Mouse (Mus musculus) CH12.LX (cell line): ENCODE data around the gene Cybrd1. TPM values are rescaled to one million over a fixed set of nuclear protein-coding genes. Genes with fewer than 3 reads are reported as not detected.

ENCODE experiments used
- DNase-seq: peaks from one replicate; pipeline ENCODE4 v3.0.0-alpha.2; 2013; ENCODE audit errors: extremely low read depth
- H3K27ac ChIP-seq: 2 replicates; pipeline ENCODE4 v1.5.1; 2012; ENCODE audit warnings: low read depth, mild to moderate bottlenecking, control low read depth, moderate library complexity; ENCODE audit not compliant: insufficient read depth
- H3K27me3 ChIP-seq: replicated peaks from 2 replicates; pipeline ENCODE3; 2012; ENCODE audit warnings: inconsistent platforms
- H3K36me3 ChIP-seq, 2 experiments: replicated peaks in 1 of 2; 2 replicates each; pipeline versions ENCODE3 to v1.6.1; 2012; ENCODE audit warnings: inconsistent platforms in 1 of 2, low read length in 1 of 2, mild to moderate bottlenecking in 1 of 2, mixed read lengths in 1 of 2, moderate library complexity in 1 of 2; ENCODE audit not compliant: control insufficient read depth in 1 of 2, insufficient read depth in 1 of 2
- H3K4me1 ChIP-seq, 2 experiments: 2 replicates each; pipeline ENCODE4 v1.6.1; 2012; ENCODE audit warnings: inconsistent platforms in 1 of 2, moderate library complexity in 1 of 2; ENCODE audit not compliant: insufficient read depth in 2 of 2, control insufficient read depth in 1 of 2
- H3K4me2 ChIP-seq: 2 replicates; pipeline ENCODE4 v1.6.1; 2012; ENCODE audit warnings: low read depth, mild to moderate bottlenecking, control low read depth; ENCODE audit not compliant: poor library complexity, insufficient read depth, severe bottlenecking
- H3K4me3 ChIP-seq, 3 experiments: fragments of 150-350 bp in 1 of 3; sonication (generic) in 1 of 3; replicated peaks in 1 of 3; 2 replicates each; pipeline versions ENCODE3 to v1.5.1; 2011 to 2012; ENCODE audit warnings: low read depth in 2 of 3, low read length in 2 of 3, mild to moderate bottlenecking in 2 of 3, moderate library complexity in 2 of 3, control low read depth in 1 of 3, improper control_type of control experiment in 1 of 3, inconsistent platforms in 1 of 3, mixed read lengths in 1 of 3; ENCODE audit not compliant: poor library complexity in 1 of 3
- H3K79me2 ChIP-seq: replicated peaks from 2 replicates; pipeline ENCODE4 v1.6.1; 2012; ENCODE audit warnings: mild to moderate bottlenecking, moderate library complexity; ENCODE audit not compliant: control insufficient read depth, poor library complexity, insufficient read depth, severe bottlenecking; ENCODE audit errors: extremely low read depth
- H3K9ac ChIP-seq: 2 replicates; pipeline ENCODE4 v1.6.1; 2012; ENCODE audit warnings: low read depth, mild to moderate bottlenecking, control low read depth, moderate library complexity; ENCODE audit not compliant: insufficient read depth
- H3K9me3 ChIP-seq: replicated peaks from 2 replicates; pipeline ENCODE3; 2012; ENCODE audit warnings: low read length, inconsistent platforms, mixed read lengths
- CHD1 ChIP-seq: IDR thresholded peaks from 2 replicates; pipeline ENCODE4 v1.6.1; 2012; ENCODE audit warnings: low read depth, low read length, improper control_type of control experiment, inconsistent platforms
- CHD2 ChIP-seq: IDR thresholded peaks from 2 replicates; pipeline ENCODE4 v1.6.1; 2011; ENCODE audit warnings: low read length, improper control_type of control experiment
- E2F4 ChIP-seq: IDR thresholded peaks from 2 replicates; pipeline ENCODE4 v1.6.1; 2011; ENCODE audit warnings: low read depth, low read length, improper control_type of control experiment; ENCODE audit not compliant: insufficient replicate concordance
- ELF1 ChIP-seq: IDR thresholded peaks from 2 replicates; pipeline ENCODE4 v1.6.1; 2014; ENCODE audit warnings: low read depth, mild to moderate bottlenecking, inconsistent platforms, low read length, improper control_type of control experiment
- EP300 ChIP-seq: IDR thresholded peaks from 2 replicates; pipeline ENCODE4 v1.6.1; 2011; ENCODE audit warnings: low read length, improper control_type of control experiment
- ETS1 ChIP-seq: conservative IDR thresholded peaks from 2 replicates; pipeline ENCODE4 v1.6.1; 2012; ENCODE audit warnings: low read depth, mild to moderate bottlenecking, inconsistent platforms, low read length, improper control_type of control experiment, moderate library complexity
- IRF4 ChIP-seq: IDR thresholded peaks from 2 replicates; pipeline ENCODE4 v1.6.1; 2014; ENCODE audit warnings: low read depth, mild to moderate bottlenecking, inconsistent platforms, low read length, improper control_type of control experiment
- JUN ChIP-seq: IDR thresholded peaks from 2 replicates; pipeline ENCODE4 v1.6.1; 2011; ENCODE audit warnings: low read depth, mild to moderate bottlenecking, low read length, improper control_type of control experiment, moderate library complexity; ENCODE audit not compliant: insufficient read depth
- JUND ChIP-seq: conservative IDR thresholded peaks from 2 replicates; pipeline ENCODE4 v1.6.1; 2011; ENCODE audit warnings: low read depth, low read length, improper control_type of control experiment
- MAFK ChIP-seq: IDR thresholded peaks from 2 replicates; pipeline ENCODE4 v1.6.1; 2011; ENCODE audit warnings: low read length, improper control_type of control experiment; ENCODE audit not compliant: insufficient replicate concordance
- MAZ ChIP-seq: IDR thresholded peaks from 2 replicates; pipeline ENCODE4 v1.6.1; 2012; ENCODE audit warnings: low read depth, mild to moderate bottlenecking, inconsistent platforms, low read length, improper control_type of control experiment, moderate library complexity
- MXI1 ChIP-seq: IDR thresholded peaks from 2 replicates; pipeline ENCODE4 v1.6.1; 2011; ENCODE audit warnings: mild to moderate bottlenecking, low read depth, low read length, improper control_type of control experiment
- MYC ChIP-seq: IDR thresholded peaks from 2 replicates; pipeline ENCODE4 v1.6.1; 2011; ENCODE audit warnings: low read depth, mild to moderate bottlenecking, improper control_type of control experiment, low read length
- NRF1 ChIP-seq: IDR thresholded peaks from 2 replicates; pipeline ENCODE4 v1.6.1; 2014; ENCODE audit warnings: low read depth, mild to moderate bottlenecking, inconsistent platforms, low read length, improper control_type of control experiment, moderate library complexity
- PAX5 ChIP-seq: IDR thresholded peaks from 2 replicates; pipeline ENCODE4 v1.6.1; 2012; ENCODE audit warnings: low read length, inconsistent platforms, mixed read lengths
- POLR2A ChIP-seq: IDR thresholded peaks from 2 replicates; pipeline ENCODE4 v1.6.1; 2011; ENCODE audit warnings: low read depth, mild to moderate bottlenecking, improper control_type of control experiment, low read length
- RAD21 ChIP-seq: IDR thresholded peaks from 2 replicates; pipeline ENCODE4 v1.6.1; 2011; ENCODE audit warnings: low read depth, mild to moderate bottlenecking, low read length, improper control_type of control experiment, moderate library complexity
- RCOR1 ChIP-seq: conservative IDR thresholded peaks from 2 replicates; pipeline ENCODE4 v1.6.1; 2012; ENCODE audit warnings: low read depth, mild to moderate bottlenecking, inconsistent platforms, low read length, improper control_type of control experiment
- SIN3A ChIP-seq: IDR thresholded peaks from 2 replicates; pipeline ENCODE4 v1.6.1; 2012; ENCODE audit warnings: low read length, improper control_type of control experiment, inconsistent platforms
- TBP ChIP-seq: conservative IDR thresholded peaks from 2 replicates; pipeline ENCODE4 v1.6.1; 2011; ENCODE audit warnings: low read depth, low read length, improper control_type of control experiment
- TCF12 ChIP-seq: IDR thresholded peaks from 2 replicates; pipeline ENCODE4 v1.6.1; 2014; ENCODE audit warnings: low read depth, mild to moderate bottlenecking, inconsistent platforms, low read length, improper control_type of control experiment
- UBTF ChIP-seq: IDR thresholded peaks from 2 replicates; pipeline ENCODE4 v1.6.1; 2012; ENCODE audit warnings: low read depth, mild to moderate bottlenecking, inconsistent platforms, low read length, improper control_type of control experiment, moderate library complexity
- USF1 ChIP-seq: IDR thresholded peaks from 2 replicates; pipeline ENCODE4 v1.6.1; 2014; ENCODE audit warnings: low read depth, mild to moderate bottlenecking, inconsistent platforms, low read length, improper control_type of control experiment
- USF2 ChIP-seq: conservative IDR thresholded peaks from 2 replicates; pipeline ENCODE4 v1.6.1; 2011; ENCODE audit warnings: low read depth, low read length, improper control_type of control experiment
- ZMIZ1 ChIP-seq: IDR thresholded peaks from 2 replicates; pipeline ENCODE4 v1.6.1; 2012; ENCODE audit warnings: low read depth, mild to moderate bottlenecking, inconsistent platforms, low read length, improper control_type of control experiment
- ZNF384 ChIP-seq: IDR thresholded peaks from 2 replicates; pipeline ENCODE4 v1.6.1; 2012; ENCODE audit warnings: low read depth, low read length, improper control_type of control experiment, inconsistent platforms
- dilution Hi-C: fragments of 300-500 bp; cut with MboI; formaldehyde crosslinking; loops from 2 replicates; pipeline ENCODE4 v1.14.3; 2020; ENCODE audit warnings: low sequenced_read_pairs; ENCODE audit not compliant: extremely low pct_unique_long_range_greater_than_20kb, extremely low pct_ligation_motif_present
- in situ Hi-C: fragments of 300-500 bp; cut with MboI; formaldehyde crosslinking; loops from 3 replicates; pipeline ENCODE4 v1.14.3; 2019; ENCODE audit warnings: low sequenced_read_pairs, low pct_ligation_motif_present, low pct_unique_long_range_greater_than_20kb, mixed read lengths
- polyA plus RNA-seq: library from polyadenylated mRNA; unstranded; fragments of >175 nt; gene quantifications from 2 replicates; pipeline ENCODE4 v1.2.1, GENCODE M21; 2012; ENCODE audit warnings: low read depth; ENCODE audit not compliant: insufficient read length
- total RNA-seq, 2 experiments: library from RNA; depleted of rRNA; stranded (reverse); fragments of 300-350 nt in 1 of 2; fragments of >200 nt in 1 of 2; gene quantifications; 2 replicates each; pipeline ENCODE4 v1.2.3; 2012 to 2014

Gene Cybrd1
- total and polyA plus RNA-seq, 3 experiments, result not detected

GRCm38 (mm10) chr2:71180566-71181217 is 63.0 kb downstream of the Cybrd1 start:
- H3K9me3 ChIP-seq, result no peaks in the 10 kb centered on the region
- no peak overlapping the region for H3K4me2 ChIP-seq
- no peak overlapping the region for H3K9ac ChIP-seq
- H3K4me3 ChIP-seq, result no peak overlapping the region
- peaks cover 0 to 6% of the 10 kb centered on the region in 2 experiments; a peak in 2 of 4 replicates for H3K4me1 ChIP-seq
- H3K36me3 ChIP-seq, result no peaks in the 10 kb centered on the region
- in situ Hi-C loops (no loop called here), dilution Hi-C loops (no loop called here)
- H3K27ac ChIP-seq, result no peak overlapping the region
- H3K79me2 ChIP-seq, result no peaks in the 10 kb centered on the region
- H3K27me3 ChIP-seq, result no peaks in the 10 kb centered on the region
- no peak for DNase-seq
- TF ChIP-seq TCF12 (no peak), MAZ (no peak), ETS1 (no peak), ZMIZ1 (no peak), IRF4 (no peak), RCOR1 (no peak), ELF1 (no peak), POLR2A (no peak), UBTF (no peak), NRF1 (no peak), TBP (no peak), USF2 (no peak), RAD21 (no peak), MYC (no peak)

GRCm38 (mm10) chr2:71187950-71188349 is 70.2 kb downstream of the Cybrd1 start:
- no peak overlapping the region for H3K4me2 ChIP-seq
- H3K9ac ChIP-seq, result no peak overlapping the region
- TF ChIP-seq IRF4, result no peak
- no peak for TF ChIP-seq ELF1
- no peak for TF ChIP-seq ZNF384
- no peak for TF ChIP-seq CHD2
- TF ChIP-seq ETS1, result no peak
- no peak for TF ChIP-seq USF1
- no peak for TF ChIP-seq JUND
- TF ChIP-seq NRF1, result no peak
- no peak for TF ChIP-seq E2F4
- TF ChIP-seq TBP, result no peak
- no peak for TF ChIP-seq MAFK
- no peak for TF ChIP-seq JUN
- TF ChIP-seq PAX5, result no peak
- no peak for TF ChIP-seq CHD1
- TF ChIP-seq SIN3A, result no peak
- no peak for TF ChIP-seq POLR2A
- TF ChIP-seq RCOR1, result no peak
- no peak for TF ChIP-seq MXI1
- no peak for TF ChIP-seq MAZ
- TF ChIP-seq EP300, result no peak
- H3K4me1 ChIP-seq, result no peaks in the 10 kb centered on the region
- in situ Hi-C loops, result no loop called here
- H3K27ac ChIP-seq, result no peak overlapping the region
- no peaks in the 10 kb centered on the region for H3K79me2 ChIP-seq
- no peaks in the 10 kb centered on the region for H3K36me3 ChIP-seq
- no peak overlapping the region for H3K4me3 ChIP-seq
- DNase-seq, result no peak
- H3K27me3 ChIP-seq, result no peaks in the 10 kb centered on the region
- dilution Hi-C loops, result no loop called here
- H3K9me3 ChIP-seq, result no peaks in the 10 kb centered on the region
